Mouse (Mus musculus) forebrain, embryonic 12.5 days (tissue): ENCODE results near the gene Gm49510. TPM values are rescaled to one million over a fixed set of nuclear protein-coding genes. Genes with fewer than 3 reads are reported as not detected.
A peak's percentile ranks its signal among the peaks of the same experiment; 100 is the strongest.

Experiments used
- ATAC-seq: fragments of 200-750 bp; cut with Nextera tagmentation; 2 replicates; pipeline ENCODE4 v1.8.0; 2017; ENCODE audit warnings: moderate TSS enrichment; ENCODE audit not compliant: low FRiP score
- H3K27ac ChIP-seq: fragments of 300-500 bp; sonication (generic); 2 replicates; pipeline ENCODE4 v1.5.1; 2016; ENCODE audit warnings: mild to moderate bottlenecking
- H3K27me3 ChIP-seq: fragments of 300-500 bp; sonication (generic); 2 replicates; pipeline ENCODE4 v1.6.1; 2016; ENCODE audit warnings: mild to moderate bottlenecking
- H3K36me3 ChIP-seq: fragments of 300-500 bp; sonication (generic); replicated peaks from 2 replicates; pipeline ENCODE4 v1.6.1; 2016; ENCODE audit warnings: mild to moderate bottlenecking
- H3K4me1 ChIP-seq: fragments of 300-500 bp; sonication (generic); 2 replicates; pipeline ENCODE4 v1.6.1; 2016
- H3K4me2 ChIP-seq: fragments of 300-500 bp; sonication (generic); 2 replicates; pipeline ENCODE4 v1.6.1; 2016; ENCODE audit warnings: mild to moderate bottlenecking, moderate library complexity
- H3K4me3 ChIP-seq: fragments of 300-500 bp; sonication (generic); replicated peaks from 2 replicates; pipeline ENCODE4 v1.5.1; 2016; ENCODE audit warnings: mild to moderate bottlenecking
- H3K9ac ChIP-seq: fragments of 300-500 bp; sonication (generic); 2 replicates; pipeline ENCODE4 v1.6.1; 2016; ENCODE audit warnings: mild to moderate bottlenecking
- H3K9me3 ChIP-seq: fragments of 300-500 bp; sonication (generic); 2 replicates; pipeline ENCODE4 v1.6.1; 2016
- WGBS: fragments of 180-500 bp; shearing (Covaris S2); methylation state at CpG from one replicate; pipeline ENCODE4 v1.1.7; 2016; 5-methylcytosine and 5-hydroxymethylcytosine counted together
- polyA plus RNA-seq: library from polyadenylated mRNA; unstranded; fragments of >200 nt; fragmentation: Nextera tagmentation; extraction: Ambion mirVana; gene quantifications from 2 replicates; pipeline ENCODE4 v1.2.1, GENCODE M21; 2016

Gene Gm49510
- polyA plus RNA-seq, 1 experiment from 2014 or later = not detected

DNA sequence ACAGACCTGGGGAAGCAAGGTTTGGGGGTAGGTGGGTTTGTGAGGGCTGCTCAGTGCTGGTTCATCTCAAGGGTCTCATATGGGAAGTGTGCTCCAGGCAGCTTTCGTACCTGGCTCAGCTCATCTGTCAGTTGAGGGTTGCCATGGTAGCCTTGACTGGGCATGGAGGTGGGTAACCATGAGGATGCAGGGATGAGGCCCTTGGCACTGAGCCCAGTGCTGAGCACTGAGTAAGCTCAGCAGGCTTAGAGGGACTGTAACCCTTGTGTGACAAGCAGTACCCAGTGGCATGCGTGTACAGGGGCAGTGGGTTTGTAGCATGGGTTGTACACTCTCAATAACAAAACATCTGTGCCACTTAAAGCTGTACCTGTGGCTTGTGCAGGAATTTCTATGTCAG, 38.5 kb downstream of the Gm49510 start:
- H3K9ac ChIP-seq = 0 out of 2 replicates have a peak overlapping the region, but pooled peaks have one; percentile 7

DNA sequence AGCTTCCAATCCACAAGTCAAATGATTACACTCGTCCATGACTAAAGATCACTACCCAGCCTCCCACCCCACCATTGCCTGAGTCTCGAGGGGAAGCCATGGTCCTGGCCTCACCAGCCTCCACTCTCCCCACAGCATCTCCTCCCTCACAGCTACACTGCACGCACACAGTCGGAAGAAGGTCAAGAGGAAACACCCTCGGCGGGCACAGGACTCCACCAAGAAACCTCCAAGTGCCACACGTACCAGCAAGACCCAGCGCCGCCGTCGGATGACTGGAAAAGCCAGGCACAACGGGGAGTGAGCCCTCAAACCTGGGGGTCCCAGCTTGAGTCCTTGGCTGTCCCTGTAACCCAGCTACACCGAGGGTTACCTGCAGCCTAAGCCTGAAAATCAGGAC, 40.9 kb downstream of the Gm49510 start:
- no peaks in the 10 kb centered on the region for H3K27me3 ChIP-seq
- no peaks in the 10 kb centered on the region for H3K9me3 ChIP-seq
- ATAC-seq = no peak
- H3K4me2 ChIP-seq = no peak overlapping the region
- H3K4me3 ChIP-seq = no peak overlapping the region
- H3K36me3 ChIP-seq = peaks cover 56% of the 10 kb centered on the region
- H3K4me1 ChIP-seq = peaks cover 20% of the 10 kb centered on the region
- WGBS = 96% methylated on average over 13 of the region's 13 CpGs
- no peak overlapping the region for H3K27ac ChIP-seq
- H3K9ac ChIP-seq = no peak overlapping the region

More for the DNA sequence above, 38.5 kb downstream of the Gm49510 start:
- no peaks in the 10 kb centered on the region for H3K9me3 ChIP-seq
- peaks cover 19% of the 10 kb centered on the region for H3K4me1 ChIP-seq
- no peak overlapping the region for H3K27ac ChIP-seq
- H3K4me2 ChIP-seq = no peak overlapping the region
- H3K4me3 ChIP-seq = no peak overlapping the region
- peaks cover 56% of the 10 kb centered on the region for H3K36me3 ChIP-seq
- no peaks in the 10 kb centered on the region for H3K27me3 ChIP-seq
- 90% methylated on average over 2 of the region's 2 CpGs for WGBS
- ATAC-seq = no peak

GRCm38 (mm10) chr15:78942663-78943062, 43.2 kb downstream of the Gm49510 start:
- WGBS = 2% methylated on average over 9 of the region's 9 CpGs
- H3K27ac ChIP-seq = no peak overlapping the region
- H3K9ac ChIP-seq = peak overlapping the region; percentile 48
- H3K4me1 ChIP-seq = peaks cover 7% of the 10 kb centered on the region
- H3K4me2 ChIP-seq = peak overlapping the region; percentile 50
- H3K9me3 ChIP-seq = no peaks in the 10 kb centered on the region
- H3K4me3 ChIP-seq = peak overlapping the region; percentile 22; the same call in 1 of the 2 replicates
- peaks cover 42% of the 10 kb centered on the region for H3K36me3 ChIP-seq
- peak; percentile 61 for ATAC-seq
- peaks cover 13% of the 10 kb centered on the region; the same call in 1 of the 2 replicates for H3K27me3 ChIP-seq

- Histone ChIP-seq H3K9me3 (no peaks in the 10 kb centered on the region), H3K27ac (no peak overlapping the region), H3K9ac (no peak overlapping the region), H3K4me3 (no peak overlapping the region), H3K4me2 (no peak overlapping the region), H3K27me3 (peaks cover 13% of the 10 kb centered on the region; the same call in 1 of the 2 replicates), H3K36me3 (peaks cover 12% of the 10 kb centered on the region), H3K4me1 (peaks cover 21% of the 10 kb centered on the region)
- WGBS = 56% methylated on average over 7 of the region's 7 CpGs
- ATAC-seq = no peak
Measured at GRCm38 (mm10) chr15:78946232-78946631, 46.8 kb downstream of the Gm49510 start.

- H3K4me1 ChIP-seq = peaks cover 18% of the 10 kb centered on the region
- WGBS = under 1% methylated on average over 24 of the region's 24 CpGs
Measured at GRCm38 (mm10) chr15:78947657-78948056, 48.2 kb downstream of the Gm49510 start, which contains the start of gene Triobp. Triobp (plus strand) TSS chr15:78947724.

GRCm38 (mm10) chr15:78948152-78948725, 48.8 kb downstream of the Gm49510 start:
- Histone ChIP-seq H3K9me3 (no peaks in the 10 kb centered on the region), H3K4me3 (peak overlapping the region; percentile 54), H3K4me1 (peaks cover 14% of the 10 kb centered on the region), H3K36me3 (peaks cover 23% of the 10 kb centered on the region), H3K27ac (peak overlapping the region; percentile 57), H3K27me3 (peaks cover 13% of the 10 kb centered on the region; the same call in 1 of the 2 replicates), H3K4me2 (peak overlapping the region; percentile 81), H3K9ac (peak overlapping the region; percentile 65)
- WGBS = 1% methylated on average over 11 of the region's 11 CpGs
- ATAC-seq = no peak; the same call in none of the 2 replicates

More at GRCm38 (mm10) chr15:78947657-78948056, 48.2 kb downstream of the Gm49510 start, which contains the start of gene Triobp:
- H3K9me3 ChIP-seq = no peaks in the 10 kb centered on the region
- peak within 1 kb of the TSS; percentile 57 for H3K27ac ChIP-seq
- peak within 1 kb of the TSS; percentile 54 for H3K4me3 ChIP-seq
- H3K27me3 ChIP-seq = peaks cover 13% of the 10 kb centered on the region; the same call in 1 of the 2 replicates
- ATAC-seq = peak; percentile 98
- H3K36me3 ChIP-seq = peaks cover 18% of the 10 kb centered on the region
- peak within 1 kb of the TSS; percentile 65 for H3K9ac ChIP-seq
- peak within 1 kb of the TSS; percentile 81 for H3K4me2 ChIP-seq

- Histone ChIP-seq H3K9me3 (no peaks in the 10 kb centered on the region), H3K27me3 (peaks cover 13% of the 10 kb centered on the region; the same call in 1 of the 2 replicates), H3K27ac (no peak overlapping the region), H3K36me3 (peaks cover 29% of the 10 kb centered on the region), H3K9ac (no peak overlapping the region), H3K4me3 (peak overlapping the region; percentile 54), H3K4me1 (peaks cover 14% of the 10 kb centered on the region), H3K4me2 (peak overlapping the region; percentile 81)
- 92% methylated on average over 3 of the region's 3 CpGs for WGBS
- no peak for ATAC-seq
Measured at GRCm38 (mm10) chr15:78948883-78949282, 49.4 kb downstream of the Gm49510 start.

GRCm38 (mm10) chr15:78955663-78956062, 56.2 kb downstream of the Gm49510 start:
- Histone ChIP-seq H3K9me3 (no peaks in the 10 kb centered on the region), H3K4me1 (peaks cover 3% of the 10 kb centered on the region; the same call in 1 of the 2 replicates), H3K4me3 (no peak overlapping the region), H3K9ac (no peak overlapping the region), H3K4me2 (no peak overlapping the region), H3K27me3 (no peaks in the 10 kb centered on the region), H3K36me3 (peaks cover 65% of the 10 kb centered on the region), H3K27ac (no peak overlapping the region)
- no peak for ATAC-seq
- WGBS = 77% methylated on average over 3 of the region's 3 CpGs

GRCm38 (mm10) chr15:78956351-78956750, 56.9 kb downstream of the Gm49510 start:
- no peak for ATAC-seq
- 87% methylated on average over 4 of the region's 4 CpGs for WGBS
- H3K27ac ChIP-seq = no peak overlapping the region
- H3K9ac ChIP-seq = no peak overlapping the region
- H3K9me3 ChIP-seq = no peaks in the 10 kb centered on the region
- no peak overlapping the region for H3K4me2 ChIP-seq
- no peak overlapping the region for H3K4me3 ChIP-seq
- no peaks in the 10 kb centered on the region for H3K27me3 ChIP-seq
- H3K36me3 ChIP-seq = peaks cover 66% of the 10 kb centered on the region
- H3K4me1 ChIP-seq = peaks cover 3% of the 10 kb centered on the region; the same call in 1 of the 2 replicates

- WGBS = 79% methylated on average over 15 of the region's 15 CpGs
- H3K27ac ChIP-seq = peak overlapping the region; percentile 13; the same call in 1 of the 2 replicates
Measured at GRCm38 (mm10) chr15:78957021-78957420, 57.6 kb downstream of the Gm49510 start.

DNA sequence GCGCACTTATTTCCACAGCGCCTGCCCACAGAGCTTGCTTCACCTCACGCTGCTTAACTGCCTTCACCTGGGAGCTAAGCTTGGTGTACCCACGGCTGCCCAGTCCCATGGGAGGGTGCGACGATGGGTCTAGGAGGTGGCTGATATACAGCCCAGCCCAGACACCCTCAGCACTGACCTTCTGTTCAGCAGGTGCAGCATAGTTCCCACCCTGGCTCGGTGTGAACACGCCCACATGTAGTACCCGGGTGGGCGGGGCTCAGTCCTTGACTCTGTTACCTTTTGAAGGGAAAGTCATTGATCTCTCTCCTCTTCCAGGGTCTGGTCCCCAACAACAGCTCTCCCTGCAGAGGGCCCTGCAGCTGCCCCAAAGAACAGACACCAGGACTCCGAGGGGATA, 60.1 kb downstream of the Gm49510 start:
- H3K27ac ChIP-seq = no peak overlapping the region
- WGBS = 94% methylated on average over 11 of the region's 11 CpGs
- H3K9ac ChIP-seq = no peak overlapping the region
- peaks cover 52% of the 10 kb centered on the region for H3K36me3 ChIP-seq
- H3K4me1 ChIP-seq = peaks cover 11% of the 10 kb centered on the region
- no peak overlapping the region for H3K4me2 ChIP-seq
- H3K27me3 ChIP-seq = no peaks in the 10 kb centered on the region
- ATAC-seq = no peak
- no peak overlapping the region for H3K4me3 ChIP-seq
- no peaks in the 10 kb centered on the region for H3K9me3 ChIP-seq

More at GRCm38 (mm10) chr15:78957021-78957420, 57.6 kb downstream of the Gm49510 start:
- Histone ChIP-seq H3K27me3 (no peaks in the 10 kb centered on the region), H3K4me3 (no peak overlapping the region), H3K9me3 (no peaks in the 10 kb centered on the region), H3K36me3 (peaks cover 65% of the 10 kb centered on the region), H3K4me1 (peaks cover 3% of the 10 kb centered on the region; the same call in 1 of the 2 replicates), H3K9ac (no peak overlapping the region), H3K4me2 (no peak overlapping the region)
- ATAC-seq = no peak

GRCm38 (mm10) chr15:78960088-78960487, 60.6 kb downstream of the Gm49510 start:
- Histone ChIP-seq H3K4me3 (no peak overlapping the region), H3K36me3 (peaks cover 55% of the 10 kb centered on the region), H3K4me2 (no peak overlapping the region), H3K27ac (no peak overlapping the region), H3K9ac (no peak overlapping the region), H3K4me1 (peaks cover 11% of the 10 kb centered on the region), H3K9me3 (no peaks in the 10 kb centered on the region), H3K27me3 (no peaks in the 10 kb centered on the region)
- no peak for ATAC-seq
- 87% methylated on average over 4 of the region's 4 CpGs for WGBS
